Mouse (Mus musculus): ENCODE results near the gene Itprip.
"Not testable (repeated sequence)": the region's sequence is repeated elsewhere in the genome, so short reads cannot be mapped to it uniquely, and the experiment has no call there.

The Itprip gene

GRCm38 (mm10) chr19:47853951-47854795, 64.9 kb downstream of the Itprip start:
- no peak for DNase-seq (ENCODE audit: low read depth in 2 of 2, low spot score in 2 of 2)

GRCm38 (mm10) chr19:47853053-47853452, 66.0 kb downstream of the Itprip start:
- no peak for DNase-seq (ENCODE audit: low read depth in 2 of 2, low spot score in 2 of 2)

DNA sequence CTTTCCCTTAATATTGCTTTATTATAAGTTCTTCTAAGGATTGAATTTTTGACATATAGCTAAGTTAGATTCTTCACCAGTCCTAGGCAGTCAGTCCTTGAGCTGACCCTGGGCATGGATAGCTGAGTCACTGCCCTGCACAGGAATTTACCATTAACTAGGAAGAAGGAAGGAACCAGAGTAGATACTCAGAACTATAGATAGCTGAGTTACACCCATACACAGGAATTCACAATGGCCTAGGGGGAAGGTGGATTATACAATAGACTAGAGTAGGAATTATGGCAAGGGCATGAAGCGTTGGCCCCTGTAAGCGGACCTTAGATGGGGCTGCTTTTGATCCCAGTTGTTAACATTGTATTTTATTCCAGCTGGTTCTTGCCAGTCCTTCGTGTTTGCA, 67.0 kb downstream of the Itprip start:
- DNase-seq (ENCODE audit: low read depth in 2 of 2, low spot score in 2 of 2) = not testable (repeated sequence)

GRCm38 (mm10) chr19:47849735-47850134, 69.4 kb downstream of the Itprip start:
- DNase-seq (ENCODE audit: low read depth in 2 of 2, low spot score in 2 of 2) = no peak

Measured in CD8-positive naive resting alpha-beta T cell, adult 2 months (primary cell).